Mouse (Mus musculus) lung, postnatal 4 days (tissue): Measurements from ENCODE around the gene Vps36.

Experiments
- DNase-seq, 2 experiments: peaks; one replicate each; pipeline ENCODE4 v3.0.0; 2021

Vps36 gene

GRCm38 (mm10) chr8:22214826-22215225, 22.2 kb downstream of the Vps36 start:
- no peak for DNase-seq

- DNase-seq: no peak
Measured at GRCm38 (mm10) chr8:22226361-22226760, 33.8 kb downstream of the Vps36 start.

- peak; percentile 82 to 90 for DNase-seq
Measured at GRCm38 (mm10) chr8:22227061-22227877, 34.7 kb downstream of the Vps36 start, which contains the start of gene Thsd1. TSS of gene Thsd1 (plus strand) at chr8:22227313.

- DNase-seq: peak in 1 of 2 experiments; percentile 25
Measured at GRCm38 (mm10) chr8:22228621-22229020, 36.0 kb downstream of the Vps36 start.

- no peak for DNase-seq
Measured at GRCm38 (mm10) chr8:22242986-22243385, 50.4 kb downstream of the Vps36 start.

- DNase-seq: no peak
Measured at GRCm38 (mm10) chr8:22245663-22246062, 53.1 kb downstream of the Vps36 start.

GRCm38 (mm10) chr8:22247956-22248355, 55.3 kb downstream of the Vps36 start:
- no peak for DNase-seq

- no peak for DNase-seq
Measured at GRCm38 (mm10) chr8:22249080-22249479, 56.5 kb downstream of the Vps36 start.

GRCm38 (mm10) chr8:22258946-22259450, 66.4 kb downstream of the Vps36 start:
- DNase-seq: peak; percentile 36 to 39

GRCm38 (mm10) chr8:22259531-22259930, 66.9 kb downstream of the Vps36 start:
- peak in 1 of 2 experiments; percentile 8 for DNase-seq

- DNase-seq: peak; percentile 31 to 59
Measured at GRCm38 (mm10) chr8:22260091-22260722, 67.6 kb downstream of the Vps36 start.

- peak in 1 of 2 experiments; percentile 25 for DNase-seq
Measured at GRCm38 (mm10) chr8:22262267-22262666, 69.7 kb downstream of the Vps36 start.

GRCm38 (mm10) chr8:22264292-22264691, 71.7 kb downstream of the Vps36 start:
- no peak for DNase-seq

GRCm38 (mm10) chr8:22264787-22265186, 72.2 kb downstream of the Vps36 start:
- DNase-seq: peak; percentile 32 to 57

GRCm38 (mm10) chr8:22265194-22265593, 72.6 kb downstream of the Vps36 start:
- no peak for DNase-seq

- no peak for DNase-seq
Measured at GRCm38 (mm10) chr8:22266809-22267208, 74.2 kb downstream of the Vps36 start.
